Mouse (Mus musculus) megakaryocyte-erythroid progenitor cell, adult 5 weeks (primary cell): ENCODE measurements around the gene Fancc. TPM values are rescaled to one million over a fixed set of nuclear protein-coding genes. Genes with fewer than 3 reads are reported as not detected.

Experiments used
- polyA plus RNA-seq: library from polyadenylated mRNA; stranded (reverse); fragments of >175 nt; gene quantifications from 2 replicates; pipeline ENCODE4 v1.2.3, GENCODE M21; 2012

The Fancc gene
- 6.5 and 8.6 TPM in 2 replicates for polyA plus RNA-seq

DNA sequence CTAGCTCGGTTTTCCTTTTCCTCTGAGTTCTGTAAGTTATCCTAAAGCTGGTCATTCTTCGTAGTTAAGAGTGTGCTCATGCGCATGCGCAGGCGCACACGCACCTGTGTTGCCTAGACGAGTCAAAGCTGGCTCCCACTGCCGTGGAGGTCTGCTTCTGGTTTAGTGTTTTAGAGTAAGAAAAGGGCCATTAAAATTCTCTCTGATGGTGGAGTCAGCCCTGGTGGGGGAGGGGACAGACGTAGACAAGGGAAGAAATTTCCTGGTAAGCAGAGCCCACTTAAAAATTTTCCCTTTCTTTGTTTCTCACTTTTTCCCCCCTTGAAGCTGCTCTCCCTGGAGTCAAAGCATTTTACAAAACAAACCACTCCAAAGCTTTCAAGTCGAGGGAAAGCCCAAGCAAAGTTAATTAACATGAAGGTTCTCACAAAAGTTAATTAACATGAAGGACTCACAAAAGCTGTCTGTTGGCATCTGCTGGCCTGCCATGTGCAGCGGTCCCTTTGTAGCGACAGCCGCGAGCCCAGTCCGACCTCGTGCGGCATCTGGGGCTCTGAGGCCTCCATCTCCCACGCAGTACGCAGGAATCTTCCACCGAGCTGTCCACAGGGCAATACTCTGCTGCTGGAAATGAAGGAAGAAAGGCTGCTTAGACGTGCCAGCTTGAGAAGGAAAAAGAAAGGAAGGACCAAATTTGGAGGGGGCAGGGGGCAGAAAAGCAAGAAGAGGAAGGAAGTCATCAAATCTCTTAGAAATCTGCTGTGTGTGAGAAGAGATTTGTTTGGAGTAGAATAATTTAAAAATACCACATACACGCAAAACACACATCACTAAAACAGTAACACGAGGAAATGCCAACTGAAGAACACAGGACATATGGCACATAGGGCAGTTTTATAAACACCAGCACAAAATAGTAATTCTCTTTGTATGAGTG, at the start of gene Fancc:
Fancc (minus strand) TSS at position 633 of the 937 bp plus-strand sequence.

Other genes with a start within 250 kb of the Fancc start
- gene Ptch1, start 76.3 kb upstream of the Fancc start, polyA plus RNA-seq: 19.3 and 29.2 TPM in 2 replicates